Mouse (Mus musculus): ENCODE results near the gene Ang2.
"Not testable (repeated sequence)": the region's sequence is repeated elsewhere in the genome, so short reads cannot be mapped to it uniquely, and the experiment has no call there.

The Ang2 gene

GRCm38 (mm10) chr14:51199098-51200023 lies at the start of gene Ang2:
TSS of gene Ang2 (minus strand) at chr14:51199148.
- in situ Hi-C loops (cut with MboI, MseI): no loop called here

- in situ Hi-C loops (cut with MboI, MseI): no loop called here
Measured at GRCm38 (mm10) chr14:51247736-51248135, 48.8 kb upstream of the Ang2 start.

DNA sequence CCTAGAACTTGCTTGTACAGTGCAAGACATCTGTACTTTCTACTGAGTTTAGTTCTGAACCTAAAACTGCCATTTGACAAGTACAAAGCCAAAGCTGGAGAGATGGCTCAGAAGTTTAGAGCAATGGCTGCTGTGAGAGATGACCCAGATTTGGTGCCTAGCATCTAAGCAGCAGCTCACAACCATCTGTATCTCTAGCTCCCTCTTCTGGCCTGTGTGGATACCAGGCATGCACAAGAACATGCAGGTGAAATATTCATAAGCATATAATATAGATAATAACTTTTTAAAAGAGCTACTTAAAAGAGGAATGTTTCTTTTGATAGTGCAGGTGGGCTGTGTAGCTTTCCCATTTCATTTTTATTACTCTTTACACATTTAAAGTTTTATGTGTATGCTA lies 42.0 kb upstream of the Ang2 start:
- in situ Hi-C loops (cut with MboI, MseI): no loop called here

DNA sequence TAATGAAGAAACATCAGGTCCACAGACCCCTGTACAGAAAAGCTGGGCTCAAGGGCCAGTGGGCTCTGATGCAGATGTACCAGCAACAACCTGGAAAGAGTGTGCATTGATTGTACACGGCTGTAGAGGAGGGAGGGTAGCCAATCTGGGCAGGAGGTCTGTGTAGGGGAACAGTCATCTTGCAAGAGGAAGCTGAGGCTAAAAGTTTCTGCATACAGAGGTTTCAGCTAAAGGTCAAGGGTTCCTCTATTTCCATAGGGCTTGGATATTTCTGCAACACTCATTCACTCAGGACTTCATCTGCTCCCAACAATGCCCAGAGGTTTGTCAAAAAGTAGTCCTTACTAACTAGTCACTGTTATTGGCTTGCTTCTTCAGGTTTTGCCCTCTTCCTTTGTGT lies 38.5 kb upstream of the Ang2 start:
- in situ Hi-C loops (cut with MboI, MseI): not testable (repeated sequence)

GRCm38 (mm10) chr14:51229657-51230056 lies 30.7 kb upstream of the Ang2 start:
- in situ Hi-C loops (cut with MboI, MseI): not testable (repeated sequence)

- in situ Hi-C loops (cut with MboI, MseI): not testable (repeated sequence)
Measured at GRCm38 (mm10) chr14:51220075-51220474, 21.1 kb upstream of the Ang2 start.

- in situ Hi-C loops (cut with MboI, MseI): no loop called here
Measured at GRCm38 (mm10) chr14:51203115-51203514, 4.2 kb upstream of the Ang2 start, which contains the start of gene Ear14. TSS of gene Ear14 (plus strand) at chr14:51203391.

DNA sequence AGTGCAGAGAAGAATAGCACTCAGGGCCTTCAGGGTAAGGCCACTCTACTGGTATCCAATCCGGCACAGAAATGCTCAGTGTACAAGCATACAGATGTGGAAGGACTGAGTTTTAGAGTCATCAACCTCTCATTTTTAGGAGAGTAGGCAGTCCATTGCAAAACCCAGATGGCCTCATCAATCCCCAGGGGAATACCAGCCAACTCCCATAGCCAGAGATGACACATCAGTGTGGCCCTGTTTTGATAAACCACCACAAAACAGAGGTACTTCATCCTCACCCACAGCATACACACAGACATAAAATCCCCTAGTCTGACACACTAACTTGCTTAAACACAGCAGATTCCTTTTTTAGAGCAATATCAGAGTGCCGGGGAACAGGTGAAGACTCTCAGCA lies 1.5 kb upstream of the Ang2 start:
- in situ Hi-C loops (cut with MboI, MseI): no loop called here

GRCm38 (mm10) chr14:51200054-51200453 lies 1.1 kb upstream of the Ang2 start:
- in situ Hi-C loops (cut with MboI, MseI): no loop called here

- in situ Hi-C loops (cut with MboI, MseI): no loop called here
Measured at GRCm38 (mm10) chr14:51195681-51196080, 3.3 kb downstream of the Ang2 start.

DNA sequence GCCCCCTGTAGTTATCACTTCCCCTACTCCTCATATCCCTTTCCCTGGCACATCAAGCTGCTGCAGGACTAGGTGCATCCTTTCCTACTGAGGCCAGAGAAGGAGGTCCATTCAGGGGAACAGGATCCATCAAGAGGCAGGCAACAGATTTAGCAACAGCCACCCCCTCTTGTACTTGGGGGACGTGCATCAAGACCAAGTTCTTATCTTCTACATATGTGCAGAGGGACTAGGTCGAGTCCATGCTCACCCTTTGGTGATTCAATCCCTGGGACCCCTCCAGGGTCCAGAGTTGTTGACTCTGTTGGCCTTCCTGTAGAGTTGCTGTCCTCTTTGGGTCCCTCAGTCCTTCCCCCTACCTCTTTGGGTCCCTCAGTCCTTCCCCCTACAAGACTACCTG lies 17.9 kb downstream of the Ang2 start:
- in situ Hi-C loops (cut with MboI, MseI): loop anchor here (5.0 kb wide), 1 partner anchor 81 kb away; no protein-coding TSS in a partner anchor

- in situ Hi-C loops (cut with MboI, MseI): no loop called here
Measured at GRCm38 (mm10) chr14:51173843-51174242, 25.1 kb downstream of the Ang2 start.

DNA sequence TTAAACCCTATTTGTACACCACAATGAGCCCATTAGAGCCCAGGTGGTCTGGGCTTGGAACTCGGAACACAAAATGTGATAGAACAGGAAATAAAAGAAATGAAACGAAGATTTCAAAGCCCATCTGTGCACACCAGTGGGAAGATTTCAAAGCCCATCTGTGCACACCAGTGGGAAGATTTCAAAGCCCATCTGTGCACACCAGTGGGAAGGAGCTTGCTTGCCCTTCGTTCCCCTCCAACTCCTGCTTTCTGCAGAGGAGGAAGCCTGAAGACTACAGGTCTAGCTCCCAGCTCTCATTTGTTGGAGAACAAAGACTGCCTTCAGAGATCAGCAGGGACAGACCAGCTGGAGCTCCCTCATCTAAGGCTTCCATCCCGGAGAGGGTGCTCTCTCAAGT lies 26.0 kb downstream of the Ang2 start:
- in situ Hi-C loops (cut with MboI, MseI): not testable (repeated sequence)

DNA sequence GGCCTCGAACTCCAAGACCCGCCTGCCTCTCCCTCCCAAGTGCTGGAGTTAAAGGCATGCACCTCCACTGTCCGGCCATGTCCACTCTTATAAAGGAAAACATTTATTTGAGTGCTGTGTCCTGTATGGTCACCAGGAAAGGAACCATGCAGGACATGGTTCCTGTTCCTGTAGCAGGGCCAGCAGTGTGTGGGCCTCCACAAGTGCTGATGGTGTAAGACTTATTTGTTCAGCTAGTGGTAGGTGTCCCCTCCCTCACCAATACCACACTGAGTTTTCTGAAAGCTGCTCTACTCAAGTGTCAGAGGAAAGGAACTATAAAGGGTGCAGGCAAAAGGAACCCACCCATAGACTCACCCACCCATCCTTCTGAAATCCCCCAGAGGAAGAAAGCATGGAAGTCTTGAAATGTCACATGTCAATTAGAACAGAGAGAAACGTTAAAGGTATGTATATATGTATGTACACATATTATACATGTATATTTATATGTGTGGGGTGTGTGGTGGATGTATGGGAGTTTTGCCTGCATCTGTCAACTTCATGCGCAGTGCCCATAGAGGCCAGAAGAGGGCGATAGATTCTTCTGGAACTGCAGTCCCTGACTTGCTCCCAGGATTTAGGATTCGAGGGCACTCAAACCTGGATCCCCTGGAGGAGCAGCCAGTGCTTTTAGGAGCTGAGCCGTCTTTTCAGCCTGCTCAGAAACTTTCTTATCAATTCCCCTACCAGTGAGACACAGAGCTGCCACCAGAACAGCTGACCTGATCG lies 26.7 kb downstream of the Ang2 start:
- in situ Hi-C loops (cut with MboI, MseI): not testable (repeated sequence)

DNA sequence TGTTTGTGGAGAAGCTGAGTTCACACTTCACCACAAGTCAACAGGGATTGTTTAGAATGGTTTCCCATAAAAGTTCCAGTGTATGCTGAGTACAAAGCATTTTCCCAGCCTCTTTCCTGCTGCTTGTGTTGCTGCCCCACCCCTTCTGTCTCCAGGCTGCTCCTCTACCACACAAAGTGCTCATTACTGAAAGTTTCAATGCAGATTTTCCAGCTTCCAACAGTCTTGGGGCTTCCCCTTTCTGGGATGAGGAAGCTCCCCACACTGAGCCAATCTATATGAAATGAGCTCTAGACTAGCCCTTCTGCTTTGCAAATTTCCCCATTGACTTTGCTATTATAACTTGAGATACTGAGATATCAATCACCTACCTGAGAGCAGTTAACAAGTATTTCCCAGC lies 32.9 kb downstream of the Ang2 start:
- in situ Hi-C loops (cut with MboI, MseI): no loop called here

GRCm38 (mm10) chr14:51165435-51165834 lies 33.5 kb downstream of the Ang2 start:
- in situ Hi-C loops (cut with MboI, MseI): no loop called here

- in situ Hi-C loops (cut with MboI, MseI): not testable (repeated sequence)
Measured at GRCm38 (mm10) chr14:51163323-51163722, 35.6 kb downstream of the Ang2 start.

GRCm38 (mm10) chr14:51161976-51162375 lies 37.0 kb downstream of the Ang2 start, which contains the start of gene Rnase2b:
TSS of gene Rnase2b (plus strand) at chr14:51162260.
- in situ Hi-C loops (cut with MboI, MseI): not testable (repeated sequence)

- in situ Hi-C loops (cut with MboI, MseI): no loop called here
Measured at GRCm38 (mm10) chr14:51157072-51157471, 41.9 kb downstream of the Ang2 start.

GRCm38 (mm10) chr14:51156736-51157068 lies 42.2 kb downstream of the Ang2 start:
- in situ Hi-C loops (cut with MboI, MseI): no loop called here

GRCm38 (mm10) chr14:51156056-51156735 lies 42.8 kb downstream of the Ang2 start:
- in situ Hi-C loops (cut with MboI, MseI): no loop called here

Measured in T-helper 2 cell (primary cell).